Mouse (Mus musculus) CH12.LX (cell line): ENCODE results near the gene Cggbp1. TPM values are rescaled to one million over a fixed set of nuclear protein-coding genes. Genes with fewer than 3 reads are reported as not detected.

ENCODE experiments used
- DNase-seq: peaks from one replicate; pipeline ENCODE4 v3.0.0-alpha.2; 2013; ENCODE audit errors: extremely low read depth
- H3K27ac ChIP-seq: 2 replicates; pipeline ENCODE4 v1.5.1; 2012; ENCODE audit warnings: low read depth, mild to moderate bottlenecking, control low read depth, moderate library complexity; ENCODE audit not compliant: insufficient read depth
- H3K27me3 ChIP-seq: replicated peaks from 2 replicates; pipeline ENCODE3; 2012; ENCODE audit warnings: inconsistent platforms
- H3K36me3 ChIP-seq, 2 experiments: replicated peaks in 1 of 2; 2 replicates each; pipeline versions ENCODE3 to v1.6.1; 2012; ENCODE audit warnings: inconsistent platforms in 1 of 2, low read length in 1 of 2, mild to moderate bottlenecking in 1 of 2, mixed read lengths in 1 of 2, moderate library complexity in 1 of 2; ENCODE audit not compliant: control insufficient read depth in 1 of 2, insufficient read depth in 1 of 2
- H3K4me1 ChIP-seq, 2 experiments: 2 replicates each; pipeline ENCODE4 v1.6.1; 2012; ENCODE audit warnings: inconsistent platforms in 1 of 2, moderate library complexity in 1 of 2; ENCODE audit not compliant: insufficient read depth in 2 of 2, control insufficient read depth in 1 of 2
- H3K4me2 ChIP-seq: 2 replicates; pipeline ENCODE4 v1.6.1; 2012; ENCODE audit warnings: low read depth, mild to moderate bottlenecking, control low read depth; ENCODE audit not compliant: poor library complexity, insufficient read depth, severe bottlenecking
- H3K4me3 ChIP-seq, 3 experiments: fragments of 150-350 bp in 1 of 3; sonication (generic) in 1 of 3; replicated peaks in 1 of 3; 2 replicates each; pipeline versions ENCODE3 to v1.5.1; 2011 to 2012; ENCODE audit warnings: low read depth in 2 of 3, low read length in 2 of 3, mild to moderate bottlenecking in 2 of 3, moderate library complexity in 2 of 3, control low read depth in 1 of 3, improper control_type of control experiment in 1 of 3, inconsistent platforms in 1 of 3, mixed read lengths in 1 of 3; ENCODE audit not compliant: poor library complexity in 1 of 3
- H3K79me2 ChIP-seq: replicated peaks from 2 replicates; pipeline ENCODE4 v1.6.1; 2012; ENCODE audit warnings: mild to moderate bottlenecking, moderate library complexity; ENCODE audit not compliant: control insufficient read depth, poor library complexity, insufficient read depth, severe bottlenecking; ENCODE audit errors: extremely low read depth
- H3K9ac ChIP-seq: 2 replicates; pipeline ENCODE4 v1.6.1; 2012; ENCODE audit warnings: low read depth, mild to moderate bottlenecking, control low read depth, moderate library complexity; ENCODE audit not compliant: insufficient read depth
- H3K9me3 ChIP-seq: replicated peaks from 2 replicates; pipeline ENCODE3; 2012; ENCODE audit warnings: low read length, inconsistent platforms, mixed read lengths
- BHLHE40 ChIP-seq: IDR thresholded peaks from 2 replicates; pipeline ENCODE4 v1.6.1; 2011; ENCODE audit warnings: mild to moderate bottlenecking, low read depth, low read length, improper control_type of control experiment
- CHD1 ChIP-seq: IDR thresholded peaks from 2 replicates; pipeline ENCODE4 v1.6.1; 2012; ENCODE audit warnings: low read depth, low read length, improper control_type of control experiment, inconsistent platforms
- CHD2 ChIP-seq: IDR thresholded peaks from 2 replicates; pipeline ENCODE4 v1.6.1; 2011; ENCODE audit warnings: low read length, improper control_type of control experiment
- CTCF ChIP-seq, 2 experiments: IDR thresholded peaks in 1 of 2; conservative IDR thresholded peaks in 1 of 2; 2 replicates each; pipeline ENCODE4 v1.5.1; 2011 to 2012; ENCODE audit warnings: low read depth in 2 of 2, low read length in 2 of 2, improper control_type of control experiment in 1 of 2, inconsistent platforms in 1 of 2, mild to moderate bottlenecking in 1 of 2, moderate library complexity in 1 of 2
- E2F4 ChIP-seq: IDR thresholded peaks from 2 replicates; pipeline ENCODE4 v1.6.1; 2011; ENCODE audit warnings: low read depth, low read length, improper control_type of control experiment; ENCODE audit not compliant: insufficient replicate concordance
- ELF1 ChIP-seq: IDR thresholded peaks from 2 replicates; pipeline ENCODE4 v1.6.1; 2014; ENCODE audit warnings: low read depth, mild to moderate bottlenecking, inconsistent platforms, low read length, improper control_type of control experiment
- EP300 ChIP-seq: IDR thresholded peaks from 2 replicates; pipeline ENCODE4 v1.6.1; 2011; ENCODE audit warnings: low read length, improper control_type of control experiment
- ETS1 ChIP-seq: conservative IDR thresholded peaks from 2 replicates; pipeline ENCODE4 v1.6.1; 2012; ENCODE audit warnings: low read depth, mild to moderate bottlenecking, inconsistent platforms, low read length, improper control_type of control experiment, moderate library complexity
- GABPA ChIP-seq: IDR thresholded peaks from 2 replicates; pipeline ENCODE4 v1.6.1; 2012; ENCODE audit warnings: low read depth, low read length, improper control_type of control experiment, inconsistent platforms; ENCODE audit not compliant: insufficient replicate concordance
- HCFC1 ChIP-seq: IDR thresholded peaks from 2 replicates; pipeline ENCODE4 v1.6.1; 2012; ENCODE audit warnings: low read depth, mild to moderate bottlenecking, inconsistent platforms, low read length, improper control_type of control experiment
- IRF4 ChIP-seq: IDR thresholded peaks from 2 replicates; pipeline ENCODE4 v1.6.1; 2014; ENCODE audit warnings: low read depth, mild to moderate bottlenecking, inconsistent platforms, low read length, improper control_type of control experiment
- JUN ChIP-seq: IDR thresholded peaks from 2 replicates; pipeline ENCODE4 v1.6.1; 2011; ENCODE audit warnings: low read depth, mild to moderate bottlenecking, low read length, improper control_type of control experiment, moderate library complexity; ENCODE audit not compliant: insufficient read depth
- JUND ChIP-seq: conservative IDR thresholded peaks from 2 replicates; pipeline ENCODE4 v1.6.1; 2011; ENCODE audit warnings: low read depth, low read length, improper control_type of control experiment
- KAT2A ChIP-seq: IDR thresholded peaks from 2 replicates; pipeline ENCODE4 v1.6.1; 2012; ENCODE audit warnings: low read length, improper control_type of control experiment, inconsistent platforms; ENCODE audit not compliant: insufficient replicate concordance
- MAFK ChIP-seq: IDR thresholded peaks from 2 replicates; pipeline ENCODE4 v1.6.1; 2011; ENCODE audit warnings: low read length, improper control_type of control experiment; ENCODE audit not compliant: insufficient replicate concordance
- MAX ChIP-seq: IDR thresholded peaks from 2 replicates; pipeline ENCODE4 v1.6.1; 2011; ENCODE audit warnings: low read length, improper control_type of control experiment
- MAZ ChIP-seq: IDR thresholded peaks from 2 replicates; pipeline ENCODE4 v1.6.1; 2012; ENCODE audit warnings: low read depth, mild to moderate bottlenecking, inconsistent platforms, low read length, improper control_type of control experiment, moderate library complexity
- MEF2A ChIP-seq: IDR thresholded peaks from 2 replicates; pipeline ENCODE4 v1.6.1; 2014; ENCODE audit warnings: low read depth, mild to moderate bottlenecking, inconsistent platforms, low read length, improper control_type of control experiment, borderline replicate concordance
- MXI1 ChIP-seq: IDR thresholded peaks from 2 replicates; pipeline ENCODE4 v1.6.1; 2011; ENCODE audit warnings: mild to moderate bottlenecking, low read depth, low read length, improper control_type of control experiment
- MYC ChIP-seq: IDR thresholded peaks from 2 replicates; pipeline ENCODE4 v1.6.1; 2011; ENCODE audit warnings: low read depth, mild to moderate bottlenecking, improper control_type of control experiment, low read length
- NELFE ChIP-seq: IDR thresholded peaks from 2 replicates; pipeline ENCODE4 v1.6.1; 2011; ENCODE audit warnings: low read depth, low read length, improper control_type of control experiment
- NRF1 ChIP-seq: IDR thresholded peaks from 2 replicates; pipeline ENCODE4 v1.6.1; 2014; ENCODE audit warnings: low read depth, mild to moderate bottlenecking, inconsistent platforms, low read length, improper control_type of control experiment, moderate library complexity
- PAX5 ChIP-seq: IDR thresholded peaks from 2 replicates; pipeline ENCODE4 v1.6.1; 2012; ENCODE audit warnings: low read length, inconsistent platforms, mixed read lengths
- POLR2A ChIP-seq: IDR thresholded peaks from 2 replicates; pipeline ENCODE4 v1.6.1; 2011; ENCODE audit warnings: low read depth, mild to moderate bottlenecking, improper control_type of control experiment, low read length
- POLR2AphosphoS2 ChIP-seq: IDR thresholded peaks from 2 replicates; pipeline ENCODE4 v1.6.1; 2011; ENCODE audit warnings: low read depth, low read length, improper control_type of control experiment
- RAD21 ChIP-seq: IDR thresholded peaks from 2 replicates; pipeline ENCODE4 v1.6.1; 2011; ENCODE audit warnings: low read depth, mild to moderate bottlenecking, low read length, improper control_type of control experiment, moderate library complexity
- SIN3A ChIP-seq: IDR thresholded peaks from 2 replicates; pipeline ENCODE4 v1.6.1; 2012; ENCODE audit warnings: low read length, improper control_type of control experiment, inconsistent platforms
- TBP ChIP-seq: conservative IDR thresholded peaks from 2 replicates; pipeline ENCODE4 v1.6.1; 2011; ENCODE audit warnings: low read depth, low read length, improper control_type of control experiment
- TCF12 ChIP-seq: IDR thresholded peaks from 2 replicates; pipeline ENCODE4 v1.6.1; 2014; ENCODE audit warnings: low read depth, mild to moderate bottlenecking, inconsistent platforms, low read length, improper control_type of control experiment
- UBTF ChIP-seq: IDR thresholded peaks from 2 replicates; pipeline ENCODE4 v1.6.1; 2012; ENCODE audit warnings: low read depth, mild to moderate bottlenecking, inconsistent platforms, low read length, improper control_type of control experiment, moderate library complexity
- USF2 ChIP-seq: conservative IDR thresholded peaks from 2 replicates; pipeline ENCODE4 v1.6.1; 2011; ENCODE audit warnings: low read depth, low read length, improper control_type of control experiment
- ZC3H11A ChIP-seq: IDR thresholded peaks from 2 replicates; pipeline ENCODE4 v1.6.1; 2012; ENCODE audit warnings: low read depth, mild to moderate bottlenecking, inconsistent platforms, low read length, improper control_type of control experiment
- ZKSCAN1 ChIP-seq: IDR thresholded peaks from 2 replicates; pipeline ENCODE4 v1.6.1; 2012; ENCODE audit warnings: low read depth, inconsistent platforms, low read length, improper control_type of control experiment, borderline replicate concordance
- ZMIZ1 ChIP-seq: IDR thresholded peaks from 2 replicates; pipeline ENCODE4 v1.6.1; 2012; ENCODE audit warnings: low read depth, mild to moderate bottlenecking, inconsistent platforms, low read length, improper control_type of control experiment
- ZNF384 ChIP-seq: IDR thresholded peaks from 2 replicates; pipeline ENCODE4 v1.6.1; 2012; ENCODE audit warnings: low read depth, low read length, improper control_type of control experiment, inconsistent platforms
- dilution Hi-C: fragments of 300-500 bp; cut with MboI; formaldehyde crosslinking; loops from 2 replicates; pipeline ENCODE4 v1.14.3; 2020; ENCODE audit warnings: low sequenced_read_pairs; ENCODE audit not compliant: extremely low pct_unique_long_range_greater_than_20kb, extremely low pct_ligation_motif_present
- in situ Hi-C: fragments of 300-500 bp; cut with MboI; formaldehyde crosslinking; loops from 3 replicates; pipeline ENCODE4 v1.14.3; 2019; ENCODE audit warnings: low sequenced_read_pairs, low pct_ligation_motif_present, low pct_unique_long_range_greater_than_20kb, mixed read lengths
- polyA plus RNA-seq: library from polyadenylated mRNA; unstranded; fragments of >175 nt; gene quantifications from 2 replicates; pipeline ENCODE4 v1.2.1, GENCODE M21; 2012; ENCODE audit warnings: low read depth; ENCODE audit not compliant: insufficient read length
- total RNA-seq, 2 experiments: library from RNA; depleted of rRNA; stranded (reverse); fragments of 300-350 nt in 1 of 2; fragments of >200 nt in 1 of 2; gene quantifications; 2 replicates each; pipeline ENCODE4 v1.2.3; 2012 to 2014

Gene Cggbp1
- total RNA-seq (2012; rRNA removed) (38.5 and 42.1 TPM in 2 replicates), total RNA-seq (2014; rRNA removed) (71.1 and 88.5 TPM in 2 replicates), polyA plus RNA-seq (82.6 and 86.5 TPM in 2 replicates)

DNA sequence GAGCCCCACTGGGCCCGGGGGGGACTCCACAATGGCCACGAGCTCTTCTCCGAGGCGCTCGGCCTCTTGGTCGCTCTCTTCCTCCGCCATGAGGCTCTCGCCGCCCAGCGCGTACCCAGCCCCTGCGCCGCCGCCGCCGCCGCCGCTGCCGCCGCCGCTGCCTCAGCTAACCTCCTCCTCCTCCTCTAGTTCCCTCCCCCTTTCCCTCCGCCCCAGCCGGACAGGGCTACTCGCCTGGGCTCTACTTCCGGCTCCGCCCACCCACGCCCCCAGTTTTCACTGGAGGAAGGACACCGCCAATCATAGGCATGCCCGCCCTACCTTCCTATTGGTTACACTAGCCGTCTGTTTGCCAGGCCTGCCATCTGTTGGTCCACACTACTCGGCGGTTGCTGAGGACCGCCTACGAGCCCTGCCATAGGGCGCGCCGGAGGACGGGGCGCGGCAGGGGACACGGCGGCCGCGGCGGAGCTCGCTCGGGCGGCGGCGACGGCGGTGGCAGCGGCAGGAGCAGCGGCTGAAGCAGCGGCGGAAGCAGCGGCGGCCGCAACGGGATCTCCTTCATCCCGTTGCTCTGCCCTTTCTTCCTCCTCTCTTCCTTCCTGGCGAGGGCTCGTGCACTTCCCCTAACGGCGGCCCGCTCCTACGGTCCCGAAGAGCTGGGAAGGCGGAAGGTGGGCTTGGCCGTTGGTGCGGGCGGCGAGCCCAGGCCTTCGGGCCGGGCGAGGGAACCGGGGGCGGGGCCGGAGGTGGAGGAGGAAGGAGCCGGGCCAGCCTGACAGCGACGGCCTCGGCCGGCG is at the start of gene Cggbp1, which contains the start of gene Zfp654:
TSS of gene Cggbp1 (plus strand) at position 434 of the 800 bp plus-strand sequence.
TSS of gene Zfp654 (minus strand) at position 90 of the 800 bp plus-strand sequence.
- dilution Hi-C loops, result no loop called here

DNA sequence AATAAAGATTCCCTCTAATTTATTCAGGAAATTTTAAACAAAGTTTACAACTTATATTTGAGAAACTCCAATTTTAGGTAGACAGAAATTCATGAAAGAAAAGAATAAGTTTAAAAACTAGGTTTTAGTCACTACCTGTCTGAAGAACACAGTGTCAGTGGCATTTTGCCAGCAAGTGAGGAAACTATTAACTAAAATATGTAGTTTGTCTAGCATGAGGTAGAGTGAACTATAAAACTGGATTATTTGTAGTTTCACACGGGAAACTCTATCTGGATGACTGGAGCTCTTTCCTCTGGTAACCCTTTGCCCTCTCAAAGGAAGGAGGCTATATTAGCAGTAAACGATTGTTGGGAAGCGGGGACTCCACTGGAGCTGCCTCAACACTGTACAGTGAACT is 48.8 kb upstream of the Cggbp1 start:
- TF ChIP-seq MAZ (no peak), POLR2AphosphoS2 (no peak), PAX5 (no peak), ZC3H11A (no peak), ZKSCAN1 (no peak), CTCF (conservative IDR thresholded peaks at IDR 0.05 in 1 of 2, IDR thresholded peaks at IDR 0.05 in 1 of 2; ENCODE audit: low read depth in 2 of 2, low read length in 2 of 2) (no peak), JUN (no peak), E2F4 (no peak), ELF1 (no peak), CHD1 (no peak), IRF4 (no peak), SIN3A (no peak), CHD2 (no peak), MAX (no peak), EP300 (no peak)
- no peak overlapping the region for H3K4me2 ChIP-seq
- peaks cover 7 to 27% of the 10 kb centered on the region in 2 experiments for H3K36me3 ChIP-seq
- dilution Hi-C loops (no loop called here), in situ Hi-C loops (no loop called here)
- H3K79me2 ChIP-seq, result no peaks in the 10 kb centered on the region
- no peak overlapping the region for H3K27ac ChIP-seq
- peaks cover 3 to 7% of the 10 kb centered on the region in 2 experiments; a peak in 3 of 4 replicates for H3K4me1 ChIP-seq
- no peaks in the 10 kb centered on the region for H3K27me3 ChIP-seq
- DNase-seq, result no peak
- no peak overlapping the region for H3K4me3 ChIP-seq
- H3K9ac ChIP-seq, result no peak overlapping the region
- H3K9me3 ChIP-seq, result no peaks in the 10 kb centered on the region

More for the DNA sequence above, at the start of gene Cggbp1, which contains the start of gene Zfp654:
- Histone ChIP-seq H3K27me3 (no peaks in the 10 kb centered on the region), H3K9me3 (no peaks in the 10 kb centered on the region), H3K9ac (peak within 1 kb of the TSS; percentile 94), H3K4me3 (peak within 1 kb of the TSS; percentile 61 to 95 (median 67)), H3K36me3 (peaks cover 17 to 33% of the 10 kb centered on the region in 2 experiments), H3K4me1 (peaks cover 2 to 34% of the 10 kb centered on the region in 2 experiments; a peak in 3 of 4 replicates), H3K79me2 (peaks cover 45% of the 10 kb centered on the region)
- TF ChIP-seq GABPA (no peak; the same call in 1 of the 2 replicates), NRF1 (peak; percentile 58), JUN (no peak), BHLHE40 (peak; percentile 4; the same call in 1 of the 2 replicates), PAX5 (no peak), MAFK (no peak), RAD21 (no peak), HCFC1 (peak; percentile 86), ZKSCAN1 (no peak), USF2 (no peak), ETS1 (no peak), EP300 (no peak), TBP (peak; percentile 79), NELFE (peak; percentile 84), TCF12 (peak; percentile 89), POLR2AphosphoS2 (peak; percentile 62; the same call in 1 of the 2 replicates), MAZ (peak; percentile 98), POLR2A (peak; percentile 93), MYC (no peak; the same call in 1 of the 2 replicates), ZNF384 (no peak), UBTF (peak; percentile 57), IRF4 (0 out of 2 replicates have a peak, but pooled peaks have one; percentile 25), JUND (no peak), CTCF (conservative IDR thresholded peaks at IDR 0.05 in 1 of 2, IDR thresholded peaks at IDR 0.05 in 1 of 2; ENCODE audit: low read depth in 2 of 2, low read length in 2 of 2) (no peak), ZMIZ1 (peak; percentile 91), MXI1 (peak; percentile 85), E2F4 (no peak), SIN3A (peak; percentile 64; the same call in 1 of the 2 replicates), CHD2 (peak; percentile 98), ELF1 (peak; percentile 96), KAT2A (peak; percentile 88), ZC3H11A (no peak), CHD1 (no peak), MAX (peak; percentile 60; the same call in 1 of the 2 replicates), MEF2A (peak; percentile 60; the same call in 1 of the 2 replicates)
- TF ChIP-seq, all 38 proteins: peak for 19
- H3K4me2 ChIP-seq, result peak within 1 kb of the TSS; percentile 95
- in situ Hi-C loops, result no loop called here
- peak; percentile 100 for DNase-seq
- H3K27ac ChIP-seq, result peak within 1 kb of the TSS; percentile 83
